ENCODE assay signal across 26 mouse cellular contexts in genomic region chr1:187152571-187152970, GRCm38 (mm10).
DNase-seq lines count a peak whose midpoint lies in the region; ATAC-seq and TF ChIP-seq lines count a peak whose summit lies in the region.
"Had no signal": no experiment of that assay in that cellular context is flagged by ENCODE, and none has a peak within 500 bp of the region (broad histone marks: within the 10 kb centered on the region; RNA-seq: fewer than 3 reads in every experiment).

No protein-coding gene starts in this region.

- TF ChIP-seq CTCF in hindbrain, postnatal 0 days (IDR thresholded peaks at IDR 0.05; ENCODE audit: low read depth) = no peak
- TF ChIP-seq CTCF in midbrain, postnatal 0 days (IDR thresholded peaks at IDR 0.05) = no peak

- no peak overlapping the region for H3K4me3 ChIP-seq in hindbrain, postnatal 0 days (ENCODE audit: low read length)
- H3K4me3 ChIP-seq in hindbrain, embryonic 12.5 days = no peak overlapping the region
- H3K4me3 ChIP-seq in midbrain, postnatal 0 days (ENCODE audit: low read depth, low read length) = no peak overlapping the region
- no peak overlapping the region for H3K4me3 ChIP-seq in midbrain, embryonic 13.5 days (replicated peaks)
- H3K4me3 ChIP-seq: embryonic facial prominence, embryonic 10.5 days; embryonic facial prominence, embryonic 13.5 days; erythroblast, embryonic 14.5 days; forebrain, embryonic 10.5 days; forebrain, embryonic 13.5 days; heart, adult 2 months; heart, embryonic 10.5 days; heart, embryonic 13.5 days; hindbrain, embryonic 15.5 days; intestine, embryonic 15.5 days had no signal

- no peak overlapping the region for H3K27ac ChIP-seq in hindbrain, postnatal 0 days
- no peak overlapping the region for H3K27ac ChIP-seq in hindbrain, embryonic 12.5 days
- no peak overlapping the region for H3K27ac ChIP-seq in midbrain, postnatal 0 days (ENCODE audit: low read depth, low read length)
- no peak overlapping the region for H3K27ac ChIP-seq in midbrain, embryonic 13.5 days
- H3K27ac ChIP-seq: embryonic facial prominence, embryonic 10.5 days; embryonic facial prominence, embryonic 13.5 days; forebrain, embryonic 10.5 days; forebrain, embryonic 13.5 days; heart, adult 2 months; heart, embryonic 10.5 days; heart, embryonic 13.5 days; hindbrain, embryonic 15.5 days; intestine, embryonic 15.5 days had no signal

- H3K9me3 ChIP-seq in hindbrain, postnatal 0 days (ENCODE audit: low read length) = no peaks in the 10 kb centered on the region
- no peaks in the 10 kb centered on the region for H3K9me3 ChIP-seq in hindbrain, embryonic 12.5 days (replicated peaks)
- no peaks in the 10 kb centered on the region for H3K9me3 ChIP-seq in midbrain, postnatal 0 days (ENCODE audit: low read length)
- H3K9me3 ChIP-seq in midbrain, embryonic 13.5 days = no peaks in the 10 kb centered on the region
- H3K9me3 ChIP-seq: embryonic facial prominence, embryonic 10.5 days; embryonic facial prominence, embryonic 13.5 days; forebrain, embryonic 10.5 days; forebrain, embryonic 13.5 days; heart, embryonic 10.5 days; heart, embryonic 13.5 days; hindbrain, embryonic 15.5 days; intestine, embryonic 15.5 days had no signal

- H3K4me1 ChIP-seq in hindbrain, postnatal 0 days (ENCODE audit: insufficient read depth, low read length) = no peaks in the 10 kb centered on the region
- no peaks in the 10 kb centered on the region for H3K4me1 ChIP-seq in hindbrain, embryonic 12.5 days
- H3K4me1 ChIP-seq in midbrain, postnatal 0 days (ENCODE audit: insufficient read depth, low read length) = no peaks in the 10 kb centered on the region
- 0 out of 2 replicates have a peak, but pooled peaks cover 5% of the 10 kb centered on the region for H3K4me1 ChIP-seq in midbrain, embryonic 13.5 days (replicated peaks)
- H3K4me1 ChIP-seq: embryonic facial prominence, embryonic 10.5 days; embryonic facial prominence, embryonic 13.5 days; forebrain, embryonic 13.5 days; heart, embryonic 10.5 days; heart, embryonic 13.5 days; hindbrain, embryonic 15.5 days; intestine, embryonic 15.5 days had no signal

- H3K9ac ChIP-seq in hindbrain, postnatal 0 days (replicated peaks; ENCODE audit: low read length) = no peak overlapping the region
- no peak overlapping the region for H3K9ac ChIP-seq in hindbrain, embryonic 12.5 days
- H3K9ac ChIP-seq in midbrain, postnatal 0 days (replicated peaks; ENCODE audit: low read length, poor library complexity, severe bottlenecking) = no peak overlapping the region
- H3K9ac ChIP-seq in midbrain, embryonic 13.5 days (replicated peaks) = no peak overlapping the region
- H3K9ac ChIP-seq: embryonic facial prominence, embryonic 13.5 days; forebrain, embryonic 13.5 days; heart, embryonic 13.5 days; hindbrain, embryonic 15.5 days; intestine, embryonic 15.5 days had no signal

- peak; percentile 12 for DNase-seq in adrenal gland, postnatal 10 days
- no peak for DNase-seq in adrenal gland, postnatal 25 days
- peak; percentile 51 for DNase-seq in hindbrain, postnatal 0 days (ENCODE audit: low spot score)
- DNase-seq in midbrain, postnatal 0 days (ENCODE audit: low spot score) = peak; percentile 55
- DNase-seq in layer of hippocampus, postnatal 25 days (ENCODE audit: extremely low spot score in 1 of 2, low spot score in 1 of 2) = no peak
- DNase-seq: adrenal gland, adult 2 months; adrenal gland, postnatal 36 days; cerebellum, adult 8-10 months; gastrocnemius, postnatal 10 days; gastrocnemius, postnatal 36 days; heart, adult 2 months; heart, postnatal 14 days; heart, postnatal 4 days had no signal

- no peaks in the 10 kb centered on the region for H3K36me3 ChIP-seq in hindbrain, postnatal 0 days (ENCODE audit: insufficient read depth, low read length)
- no peaks in the 10 kb centered on the region for H3K36me3 ChIP-seq in hindbrain, embryonic 12.5 days
- H3K36me3 ChIP-seq in midbrain, postnatal 0 days (ENCODE audit: insufficient read depth, low read length) = no peaks in the 10 kb centered on the region; the same call in 1 of the 2 replicates
- H3K36me3 ChIP-seq in midbrain, embryonic 13.5 days = no peaks in the 10 kb centered on the region
- H3K36me3 ChIP-seq: embryonic facial prominence, embryonic 10.5 days; embryonic facial prominence, embryonic 13.5 days; forebrain, embryonic 10.5 days; heart, embryonic 10.5 days; heart, embryonic 13.5 days; hindbrain, embryonic 15.5 days; intestine, embryonic 15.5 days had no signal

- no peak for ATAC-seq in hindbrain, postnatal 0 days
- no peak for ATAC-seq in hindbrain, embryonic 12.5 days (ENCODE audit: low FRiP score)
- no peak for ATAC-seq in midbrain, postnatal 0 days (ENCODE audit: low FRiP score)
- no peak for ATAC-seq in midbrain, embryonic 13.5 days
- ATAC-seq: forebrain, embryonic 13.5 days; forebrain, embryonic 16.5 days; intestine, embryonic 15.5 days; Patski had no signal

- H3K27me3 ChIP-seq in hindbrain, postnatal 0 days (ENCODE audit: insufficient read depth, low read length) = no peaks in the 10 kb centered on the region
- H3K27me3 ChIP-seq in hindbrain, embryonic 12.5 days = no peaks in the 10 kb centered on the region
- no peaks in the 10 kb centered on the region for H3K27me3 ChIP-seq in midbrain, postnatal 0 days (ENCODE audit: insufficient read depth, low read length)
- H3K27me3 ChIP-seq in midbrain, embryonic 13.5 days = no peaks in the 10 kb centered on the region
- H3K27me3 ChIP-seq: embryonic facial prominence, embryonic 13.5 days; forebrain, embryonic 13.5 days; heart, embryonic 13.5 days; hindbrain, embryonic 15.5 days; intestine, embryonic 15.5 days; Patski had no signal

- 63% methylated on average over 2 of the region's 2 CpGs for WGBS in hindbrain, postnatal 0 days
- 92% methylated on average over 2 of the region's 2 CpGs for WGBS in hindbrain, embryonic 12.5 days
- 83% methylated on average over 2 of the region's 2 CpGs for WGBS in midbrain, postnatal 0 days
- 84% methylated on average over 2 of the region's 2 CpGs for WGBS in midbrain, embryonic 13.5 days

- H3K4me2 ChIP-seq in hindbrain, postnatal 0 days (ENCODE audit: low read depth, low read length) = no peak overlapping the region
- no peak overlapping the region for H3K4me2 ChIP-seq in hindbrain, embryonic 12.5 days (replicated peaks)
- no peak overlapping the region for H3K4me2 ChIP-seq in midbrain, postnatal 0 days (ENCODE audit: low read depth, low read length, poor library complexity, severe bottlenecking)
- H3K4me2 ChIP-seq in midbrain, embryonic 13.5 days (replicated peaks) = no peak overlapping the region
- H3K4me2 ChIP-seq: embryonic facial prominence, embryonic 13.5 days; forebrain, embryonic 13.5 days; heart, embryonic 13.5 days; hindbrain, embryonic 15.5 days; intestine, embryonic 15.5 days had no signal

Comparison
In these comparisons a context has a peak if more than half of its experiments do, and no peak if none do; other contexts are left out.
1. DNase-seq: peak in adrenal gland, postnatal 10 days (single experiment), hindbrain, postnatal 0 days (single experiment) and midbrain, postnatal 0 days (single experiment); none in adrenal gland, postnatal 25 days (single experiment) and layer of hippocampus, postnatal 25 days (0 of 2).